Comparison of ENCODE assay signal across 1 mouse cellular context in genomic region chr13:73631837-73632236, GRCm38 (mm10).
TF ChIP-seq lines count a peak whose summit lies in the region.

No protein-coding gene starts in this region.

TF ChIP-seq in MEL, 35 proteins besides CTCF, POLR2A, EP300 and RAD21 (continued from another document):
- TF ChIP-seq ETS1 (IDR thresholded peaks at IDR 0.05; ENCODE audit: low read depth, low read length) = no peak
- no peak for TF ChIP-seq USF1 (IDR thresholded peaks at IDR 0.05; ENCODE audit: low read depth, low read length)
- no peak for TF ChIP-seq NRF1 (IDR thresholded peaks at IDR 0.05; ENCODE audit: insufficient read depth, low read depth, low read length, poor library complexity, severe bottlenecking)
- TF ChIP-seq ZC3H11A (IDR thresholded peaks at IDR 0.05; ENCODE audit: low read depth, low read length) = no peak
- no peak for TF ChIP-seq E2F4 (IDR thresholded peaks at IDR 0.05; ENCODE audit: borderline replicate concordance, low read depth, low read length)
- TF ChIP-seq MYC (IDR thresholded peaks at IDR 0.05; ENCODE audit: low read depth, low read length) = no peak
